Mouse (Mus musculus) CH12.LX (cell line): ENCODE measurements around the gene Slc7a9. TPM values are rescaled to one million over a fixed set of nuclear protein-coding genes. Genes with fewer than 3 reads are reported as not detected.

Source experiments
- DNase-seq: peaks from one replicate; pipeline ENCODE4 v3.0.0-alpha.2; 2013; ENCODE audit errors: extremely low read depth
- H3K27ac ChIP-seq: 2 replicates; pipeline ENCODE4 v1.5.1; 2012; ENCODE audit warnings: low read depth, mild to moderate bottlenecking, control low read depth, moderate library complexity; ENCODE audit not compliant: insufficient read depth
- H3K27me3 ChIP-seq: replicated peaks from 2 replicates; pipeline ENCODE3; 2012; ENCODE audit warnings: inconsistent platforms
- H3K36me3 ChIP-seq, 2 experiments: replicated peaks in 1 of 2; 2 replicates each; pipeline versions ENCODE3 to v1.6.1; 2012; ENCODE audit warnings: inconsistent platforms in 1 of 2, low read length in 1 of 2, mild to moderate bottlenecking in 1 of 2, mixed read lengths in 1 of 2, moderate library complexity in 1 of 2; ENCODE audit not compliant: control insufficient read depth in 1 of 2, insufficient read depth in 1 of 2
- H3K4me1 ChIP-seq, 2 experiments: 2 replicates each; pipeline ENCODE4 v1.6.1; 2012; ENCODE audit warnings: inconsistent platforms in 1 of 2, moderate library complexity in 1 of 2; ENCODE audit not compliant: insufficient read depth in 2 of 2, control insufficient read depth in 1 of 2
- H3K4me2 ChIP-seq: 2 replicates; pipeline ENCODE4 v1.6.1; 2012; ENCODE audit warnings: low read depth, mild to moderate bottlenecking, control low read depth; ENCODE audit not compliant: poor library complexity, insufficient read depth, severe bottlenecking
- H3K4me3 ChIP-seq, 3 experiments: fragments of 150-350 bp in 1 of 3; sonication (generic) in 1 of 3; replicated peaks in 1 of 3; 2 replicates each; pipeline versions ENCODE3 to v1.5.1; 2011 to 2012; ENCODE audit warnings: low read depth in 2 of 3, low read length in 2 of 3, mild to moderate bottlenecking in 2 of 3, moderate library complexity in 2 of 3, control low read depth in 1 of 3, improper control_type of control experiment in 1 of 3, inconsistent platforms in 1 of 3, mixed read lengths in 1 of 3; ENCODE audit not compliant: poor library complexity in 1 of 3
- H3K79me2 ChIP-seq: replicated peaks from 2 replicates; pipeline ENCODE4 v1.6.1; 2012; ENCODE audit warnings: mild to moderate bottlenecking, moderate library complexity; ENCODE audit not compliant: control insufficient read depth, poor library complexity, insufficient read depth, severe bottlenecking; ENCODE audit errors: extremely low read depth
- H3K9ac ChIP-seq: 2 replicates; pipeline ENCODE4 v1.6.1; 2012; ENCODE audit warnings: low read depth, mild to moderate bottlenecking, control low read depth, moderate library complexity; ENCODE audit not compliant: insufficient read depth
- H3K9me3 ChIP-seq: replicated peaks from 2 replicates; pipeline ENCODE3; 2012; ENCODE audit warnings: low read length, inconsistent platforms, mixed read lengths
- BHLHE40 ChIP-seq: IDR thresholded peaks from 2 replicates; pipeline ENCODE4 v1.6.1; 2011; ENCODE audit warnings: mild to moderate bottlenecking, low read depth, low read length, improper control_type of control experiment
- CHD2 ChIP-seq: IDR thresholded peaks from 2 replicates; pipeline ENCODE4 v1.6.1; 2011; ENCODE audit warnings: low read length, improper control_type of control experiment
- CTCF ChIP-seq, 2 experiments: IDR thresholded peaks in 1 of 2; conservative IDR thresholded peaks in 1 of 2; 2 replicates each; pipeline ENCODE4 v1.5.1; 2011 to 2012; ENCODE audit warnings: low read depth in 2 of 2, low read length in 2 of 2, improper control_type of control experiment in 1 of 2, inconsistent platforms in 1 of 2, mild to moderate bottlenecking in 1 of 2, moderate library complexity in 1 of 2
- E2F4 ChIP-seq: IDR thresholded peaks from 2 replicates; pipeline ENCODE4 v1.6.1; 2011; ENCODE audit warnings: low read depth, low read length, improper control_type of control experiment; ENCODE audit not compliant: insufficient replicate concordance
- ELF1 ChIP-seq: IDR thresholded peaks from 2 replicates; pipeline ENCODE4 v1.6.1; 2014; ENCODE audit warnings: low read depth, mild to moderate bottlenecking, inconsistent platforms, low read length, improper control_type of control experiment
- EP300 ChIP-seq: IDR thresholded peaks from 2 replicates; pipeline ENCODE4 v1.6.1; 2011; ENCODE audit warnings: low read length, improper control_type of control experiment
- GABPA ChIP-seq: IDR thresholded peaks from 2 replicates; pipeline ENCODE4 v1.6.1; 2012; ENCODE audit warnings: low read depth, low read length, improper control_type of control experiment, inconsistent platforms; ENCODE audit not compliant: insufficient replicate concordance
- HCFC1 ChIP-seq: IDR thresholded peaks from 2 replicates; pipeline ENCODE4 v1.6.1; 2012; ENCODE audit warnings: low read depth, mild to moderate bottlenecking, inconsistent platforms, low read length, improper control_type of control experiment
- JUND ChIP-seq: conservative IDR thresholded peaks from 2 replicates; pipeline ENCODE4 v1.6.1; 2011; ENCODE audit warnings: low read depth, low read length, improper control_type of control experiment
- KAT2A ChIP-seq: IDR thresholded peaks from 2 replicates; pipeline ENCODE4 v1.6.1; 2012; ENCODE audit warnings: low read length, improper control_type of control experiment, inconsistent platforms; ENCODE audit not compliant: insufficient replicate concordance
- MAFK ChIP-seq: IDR thresholded peaks from 2 replicates; pipeline ENCODE4 v1.6.1; 2011; ENCODE audit warnings: low read length, improper control_type of control experiment; ENCODE audit not compliant: insufficient replicate concordance
- MAZ ChIP-seq: IDR thresholded peaks from 2 replicates; pipeline ENCODE4 v1.6.1; 2012; ENCODE audit warnings: low read depth, mild to moderate bottlenecking, inconsistent platforms, low read length, improper control_type of control experiment, moderate library complexity
- MEF2A ChIP-seq: IDR thresholded peaks from 2 replicates; pipeline ENCODE4 v1.6.1; 2014; ENCODE audit warnings: low read depth, mild to moderate bottlenecking, inconsistent platforms, low read length, improper control_type of control experiment, borderline replicate concordance
- MXI1 ChIP-seq: IDR thresholded peaks from 2 replicates; pipeline ENCODE4 v1.6.1; 2011; ENCODE audit warnings: mild to moderate bottlenecking, low read depth, low read length, improper control_type of control experiment
- NELFE ChIP-seq: IDR thresholded peaks from 2 replicates; pipeline ENCODE4 v1.6.1; 2011; ENCODE audit warnings: low read depth, low read length, improper control_type of control experiment
- POLR2A ChIP-seq: IDR thresholded peaks from 2 replicates; pipeline ENCODE4 v1.6.1; 2011; ENCODE audit warnings: low read depth, mild to moderate bottlenecking, improper control_type of control experiment, low read length
- POLR2AphosphoS2 ChIP-seq: IDR thresholded peaks from 2 replicates; pipeline ENCODE4 v1.6.1; 2011; ENCODE audit warnings: low read depth, low read length, improper control_type of control experiment
- RAD21 ChIP-seq: IDR thresholded peaks from 2 replicates; pipeline ENCODE4 v1.6.1; 2011; ENCODE audit warnings: low read depth, mild to moderate bottlenecking, low read length, improper control_type of control experiment, moderate library complexity
- SIN3A ChIP-seq: IDR thresholded peaks from 2 replicates; pipeline ENCODE4 v1.6.1; 2012; ENCODE audit warnings: low read length, improper control_type of control experiment, inconsistent platforms
- SMC3 ChIP-seq: IDR thresholded peaks from 2 replicates; pipeline ENCODE4 v1.6.1; 2011; ENCODE audit warnings: low read depth, low read length, improper control_type of control experiment
- TBP ChIP-seq: conservative IDR thresholded peaks from 2 replicates; pipeline ENCODE4 v1.6.1; 2011; ENCODE audit warnings: low read depth, low read length, improper control_type of control experiment
- UBTF ChIP-seq: IDR thresholded peaks from 2 replicates; pipeline ENCODE4 v1.6.1; 2012; ENCODE audit warnings: low read depth, mild to moderate bottlenecking, inconsistent platforms, low read length, improper control_type of control experiment, moderate library complexity
- USF1 ChIP-seq: IDR thresholded peaks from 2 replicates; pipeline ENCODE4 v1.6.1; 2014; ENCODE audit warnings: low read depth, mild to moderate bottlenecking, inconsistent platforms, low read length, improper control_type of control experiment
- USF2 ChIP-seq: conservative IDR thresholded peaks from 2 replicates; pipeline ENCODE4 v1.6.1; 2011; ENCODE audit warnings: low read depth, low read length, improper control_type of control experiment
- dilution Hi-C: fragments of 300-500 bp; cut with MboI; formaldehyde crosslinking; loops from 2 replicates; pipeline ENCODE4 v1.14.3; 2020; ENCODE audit warnings: low sequenced_read_pairs; ENCODE audit not compliant: extremely low pct_unique_long_range_greater_than_20kb, extremely low pct_ligation_motif_present
- in situ Hi-C: fragments of 300-500 bp; cut with MboI; formaldehyde crosslinking; loops from 3 replicates; pipeline ENCODE4 v1.14.3; 2019; ENCODE audit warnings: low sequenced_read_pairs, low pct_ligation_motif_present, low pct_unique_long_range_greater_than_20kb, mixed read lengths
- polyA plus RNA-seq: library from polyadenylated mRNA; unstranded; fragments of >175 nt; gene quantifications from 2 replicates; pipeline ENCODE4 v1.2.1, GENCODE M21; 2012; ENCODE audit warnings: low read depth; ENCODE audit not compliant: insufficient read length
- total RNA-seq, 2 experiments: library from RNA; depleted of rRNA; stranded (reverse); fragments of 300-350 nt in 1 of 2; fragments of >200 nt in 1 of 2; gene quantifications; 2 replicates each; pipeline ENCODE4 v1.2.3; 2012 to 2014

Gene Slc7a9
- total and polyA plus RNA-seq, 3 experiments = not detected

DNA sequence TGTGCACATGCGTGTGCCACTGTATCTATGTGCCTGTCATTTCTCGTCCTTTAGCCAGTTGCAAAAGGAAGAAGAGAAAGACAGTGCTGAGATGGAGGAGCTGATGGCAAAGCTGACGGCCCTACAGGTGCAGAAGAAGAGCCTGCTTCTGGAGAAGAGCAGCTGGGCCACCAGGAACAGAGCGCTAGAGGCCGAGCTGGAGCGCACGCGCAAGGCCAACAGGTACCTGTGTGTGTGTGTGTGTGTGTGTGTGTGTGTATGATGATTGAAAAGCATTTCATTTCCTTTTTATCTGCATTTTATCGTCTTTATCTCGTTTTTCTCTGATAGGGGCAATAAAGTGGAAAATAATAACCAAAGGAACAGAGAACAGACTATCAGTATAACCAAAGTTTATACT is 20.4 kb upstream of the Slc7a9 start:
- TF ChIP-seq MEF2A = no peak
- TF ChIP-seq NELFE = no peak
- TF ChIP-seq ELF1 = no peak
- TF ChIP-seq USF1 = no peak
- TF ChIP-seq CTCF (conservative IDR thresholded peaks at IDR 0.05 in 1 of 2, IDR thresholded peaks at IDR 0.05 in 1 of 2; ENCODE audit: low read depth in 2 of 2, low read length in 2 of 2) = no peak
- TF ChIP-seq UBTF = no peak
- no peak for TF ChIP-seq JUND
- TF ChIP-seq EP300 = no peak
- no peak for DNase-seq
- H3K4me2 ChIP-seq = no peak overlapping the region
- in situ Hi-C loops = no loop called here
- H3K9ac ChIP-seq = no peak overlapping the region
- peaks cover 0 to under 1% of the 10 kb centered on the region in 2 experiments; a peak in 1 of 4 replicates for H3K4me1 ChIP-seq
- dilution Hi-C loops = no loop called here
- no peaks in the 10 kb centered on the region for H3K9me3 ChIP-seq
- H3K27ac ChIP-seq = no peak overlapping the region
- H3K36me3 ChIP-seq = peaks cover 52 to 78% of the 10 kb centered on the region in 2 experiments
- no peaks in the 10 kb centered on the region for H3K79me2 ChIP-seq
- H3K27me3 ChIP-seq = no peaks in the 10 kb centered on the region
- no peak overlapping the region for H3K4me3 ChIP-seq

- H3K4me3 ChIP-seq = no peak overlapping the region
- TF ChIP-seq TBP (no peak), CHD2 (no peak), BHLHE40 (no peak), SMC3 (no peak), HCFC1 (no peak), ELF1 (no peak), SIN3A (no peak)
- no peak overlapping the region for H3K27ac ChIP-seq
- H3K4me1 ChIP-seq = no peaks in the 10 kb centered on the region
- no peak overlapping the region for H3K4me2 ChIP-seq
- H3K9ac ChIP-seq = no peak overlapping the region
- no peaks in the 10 kb centered on the region for H3K27me3 ChIP-seq
- dilution Hi-C loops (no loop called here), in situ Hi-C loops (no loop called here)
- peaks cover 58 to 89% of the 10 kb centered on the region in 2 experiments for H3K36me3 ChIP-seq
- no peaks in the 10 kb centered on the region for H3K79me2 ChIP-seq
- H3K9me3 ChIP-seq = no peaks in the 10 kb centered on the region
- no peak for DNase-seq
These were observed 13.3 kb upstream of the Slc7a9 start for GRCm38 (mm10) chr7:35435266-35435665.

- peaks cover 2 to 11% of the 10 kb centered on the region in 2 experiments; a peak in 2 of 4 replicates for H3K4me1 ChIP-seq
- no peak overlapping the region for H3K4me2 ChIP-seq
- no peaks in the 10 kb centered on the region for H3K79me2 ChIP-seq
- H3K36me3 ChIP-seq = no peaks in the 10 kb centered on the region
- in situ Hi-C loops (loop anchor here (10.0 kb wide), 1 partner anchor 47 kb away; no protein-coding TSS in a partner anchor), dilution Hi-C loops (no loop called here)
- DNase-seq = no peak
- no peaks in the 10 kb centered on the region for H3K9me3 ChIP-seq
- no peak overlapping the region for H3K4me3 ChIP-seq
- TF ChIP-seq MXI1 = no peak
- TF ChIP-seq USF2 = no peak
- no peak for TF ChIP-seq UBTF
- TF ChIP-seq EP300 = no peak
- no peak for TF ChIP-seq HCFC1
- no peak for TF ChIP-seq POLR2AphosphoS2
- no peak for TF ChIP-seq POLR2A
- TF ChIP-seq SMC3 = no peak
- no peak for TF ChIP-seq CHD2
- TF ChIP-seq MAZ = no peak
- TF ChIP-seq GABPA = no peak
- TF ChIP-seq E2F4 = no peak
- TF ChIP-seq KAT2A = no peak
- TF ChIP-seq TBP = no peak
- no peak for TF ChIP-seq RAD21
- no peak for TF ChIP-seq MAFK
- no peak for TF ChIP-seq BHLHE40
- H3K9ac ChIP-seq = no peak overlapping the region
- H3K27ac ChIP-seq = no peak overlapping the region
- H3K27me3 ChIP-seq = peaks cover 14% of the 10 kb centered on the region
These were observed 1.1 kb upstream of the Slc7a9 start for GRCm38 (mm10) chr7:35447501-35447900.
